Mouse (Mus musculus) midbrain, embryonic 10.5 days (tissue): ENCODE data around the gene Cst6. TPM values are rescaled to one million over a fixed set of nuclear protein-coding genes. Genes with fewer than 3 reads are reported as not detected.

Experiments
- DNase-seq: peaks from one replicate; pipeline ENCODE4 v3.0.0-alpha.2; 2017; ENCODE audit warnings: low spot score
- H3K27ac ChIP-seq: fragments of 300-500 bp; sonication (generic); replicated peaks from 2 replicates; pipeline ENCODE4 v1.5.1; 2016; ENCODE audit warnings: mild to moderate bottlenecking
- H3K27me3 ChIP-seq: fragments of 300-500 bp; sonication (generic); 2 replicates; pipeline ENCODE4 v1.6.1; 2016; ENCODE audit warnings: low read depth, mild to moderate bottlenecking; ENCODE audit not compliant: poor library complexity, severe bottlenecking
- H3K36me3 ChIP-seq: fragments of 300-500 bp; sonication (generic); 2 replicates; pipeline ENCODE4 v1.6.1; 2016; ENCODE audit warnings: mild to moderate bottlenecking, moderate library complexity
- H3K4me1 ChIP-seq: fragments of 300-500 bp; sonication (generic); 2 replicates; pipeline ENCODE4 v1.6.1; 2016
- H3K4me3 ChIP-seq: fragments of 300-500 bp; sonication (generic); 2 replicates; pipeline ENCODE4 v1.5.1; 2016; ENCODE audit warnings: mild to moderate bottlenecking, moderate library complexity
- H3K9me3 ChIP-seq: fragments of 300-500 bp; sonication (generic); replicated peaks from 2 replicates; pipeline ENCODE4 v1.6.1; 2016; ENCODE audit warnings: mild to moderate bottlenecking
- WGBS: fragments of 180-500 bp; shearing (Covaris S2); methylation state at CpG from one replicate; pipeline ENCODE4 v1.1.7; 2016; 5-methylcytosine and 5-hydroxymethylcytosine counted together
- polyA plus RNA-seq: library from polyadenylated mRNA; unstranded; fragments of >200 nt; fragmentation: Nextera tagmentation; extraction: Ambion mirVana; gene quantifications from 2 replicates; pipeline ENCODE4 v1.2.1, GENCODE M21; 2016

The Cst6 gene
- polyA plus RNA-seq, 1 experiment from 2014 or later = 0.67 TPM

GRCm38 (mm10) chr19:5372724-5373123 lies 23.4 kb upstream of the Cst6 start:
- Histone ChIP-seq H3K27ac (no peak overlapping the region), H3K4me3 (no peak overlapping the region), H3K4me1 (peaks cover 11% of the 10 kb centered on the region), H3K27me3 (no peaks in the 10 kb centered on the region), H3K9me3 (no peaks in the 10 kb centered on the region), H3K36me3 (peaks cover 87% of the 10 kb centered on the region)
- 91% methylated on average over 7 of the region's 7 CpGs for WGBS
- DNase-seq = no peak

- no peak overlapping the region for H3K4me3 ChIP-seq
- H3K36me3 ChIP-seq = peaks cover 72% of the 10 kb centered on the region
- no peaks in the 10 kb centered on the region for H3K27me3 ChIP-seq
- H3K9me3 ChIP-seq = no peaks in the 10 kb centered on the region
- 94% methylated on average over 3 of the region's 3 CpGs for WGBS
- DNase-seq = no peak
- H3K27ac ChIP-seq = no peak overlapping the region
- H3K4me1 ChIP-seq = peaks cover 17% of the 10 kb centered on the region
Observed at GRCm38 (mm10) chr19:5370932-5371331, 21.6 kb upstream of the Cst6 start.

GRCm38 (mm10) chr19:5367455-5367854 lies 18.1 kb upstream of the Cst6 start:
- Histone ChIP-seq H3K27ac (peak overlapping the region; percentile 99), H3K36me3 (peaks cover 71% of the 10 kb centered on the region), H3K9me3 (no peaks in the 10 kb centered on the region), H3K4me3 (peak overlapping the region; percentile 86), H3K4me1 (peaks cover 29% of the 10 kb centered on the region), H3K27me3 (no peaks in the 10 kb centered on the region)
- DNase-seq = no peak
- WGBS = 11% methylated on average over 11 of the region's 11 CpGs

- under 1% methylated on average over 33 of the region's 33 CpGs for WGBS
- DNase-seq = no peak
- H3K36me3 ChIP-seq = peaks cover 66% of the 10 kb centered on the region
Observed at GRCm38 (mm10) chr19:5367053-5367359, 17.6 kb upstream of the Cst6 start, which contains the start of gene Banf1. Gene Banf1, minus strand, starts transcription at chr19:5367168.

GRCm38 (mm10) chr19:5366175-5367052 lies 17.0 kb upstream of the Cst6 start, which contains the start of gene Eif1ad:
Gene Eif1ad, plus strand, starts transcription at chr19:5366741.
- Histone ChIP-seq H3K36me3 (peaks cover 61% of the 10 kb centered on the region), H3K4me1 (peaks cover 29% of the 10 kb centered on the region), H3K4me3 (peak within 1 kb of the TSS; percentile 86), H3K27me3 (no peaks in the 10 kb centered on the region), H3K27ac (peak within 1 kb of the TSS; percentile 99), H3K9me3 (no peaks in the 10 kb centered on the region)
- DNase-seq = peak; percentile 99
- under 1% methylated on average over 92 of the region's 92 CpGs for WGBS

More at GRCm38 (mm10) chr19:5367053-5367359, 17.6 kb upstream of the Cst6 start, which contains the start of gene Banf1:
- peaks cover 29% of the 10 kb centered on the region for H3K4me1 ChIP-seq
- no peaks in the 10 kb centered on the region for H3K27me3 ChIP-seq
- H3K9me3 ChIP-seq = no peaks in the 10 kb centered on the region
- peak within 1 kb of the TSS; percentile 99 for H3K27ac ChIP-seq
- peak within 1 kb of the TSS; percentile 86 for H3K4me3 ChIP-seq

GRCm38 (mm10) chr19:5365751-5366150 lies 16.4 kb upstream of the Cst6 start:
- no peaks in the 10 kb centered on the region for H3K27me3 ChIP-seq
- 20% methylated on average over 11 of the region's 11 CpGs for WGBS
- peak overlapping the region; percentile 86 for H3K4me3 ChIP-seq
- DNase-seq = no peak
- H3K4me1 ChIP-seq = peaks cover 29% of the 10 kb centered on the region
- H3K36me3 ChIP-seq = peaks cover 54% of the 10 kb centered on the region
- no peaks in the 10 kb centered on the region for H3K9me3 ChIP-seq
- peak overlapping the region; percentile 99 for H3K27ac ChIP-seq

GRCm38 (mm10) chr19:5364124-5364523 lies 14.8 kb upstream of the Cst6 start:
- 97% methylated on average over 2 of the region's 2 CpGs for WGBS
- no peak overlapping the region for H3K4me3 ChIP-seq
- H3K27me3 ChIP-seq = no peaks in the 10 kb centered on the region
- H3K36me3 ChIP-seq = peaks cover 42% of the 10 kb centered on the region
- H3K4me1 ChIP-seq = peaks cover 29% of the 10 kb centered on the region
- no peaks in the 10 kb centered on the region for H3K9me3 ChIP-seq
- no peak overlapping the region for H3K27ac ChIP-seq
- DNase-seq = no peak

GRCm38 (mm10) chr19:5362186-5362585 lies 12.8 kb upstream of the Cst6 start:
- Histone ChIP-seq H3K36me3 (peaks cover 29% of the 10 kb centered on the region), H3K27ac (no peak overlapping the region), H3K4me1 (peaks cover 13% of the 10 kb centered on the region), H3K4me3 (no peak overlapping the region), H3K9me3 (no peaks in the 10 kb centered on the region), H3K27me3 (no peaks in the 10 kb centered on the region)
- 89% methylated on average over 2 of the region's 2 CpGs for WGBS
- no peak for DNase-seq

GRCm38 (mm10) chr19:5356080-5356479 lies 6.7 kb upstream of the Cst6 start:
- Histone ChIP-seq H3K4me1 (no peaks in the 10 kb centered on the region), H3K9me3 (no peaks in the 10 kb centered on the region), H3K27ac (no peak overlapping the region), H3K4me3 (no peak overlapping the region), H3K36me3 (peaks cover 4% of the 10 kb centered on the region; the same call in 1 of the 2 replicates), H3K27me3 (no peaks in the 10 kb centered on the region)
- no peak for DNase-seq
- no CpG with 5 or more reads among the region's 1 CpGs for WGBS

- no peaks in the 10 kb centered on the region for H3K9me3 ChIP-seq
- no peak for DNase-seq
- H3K36me3 ChIP-seq = no peaks in the 10 kb centered on the region
- 94% methylated on average over 2 of the region's 2 CpGs for WGBS
- H3K4me1 ChIP-seq = peaks cover 8% of the 10 kb centered on the region
- H3K27me3 ChIP-seq = peaks cover 19% of the 10 kb centered on the region
- no peak overlapping the region for H3K4me3 ChIP-seq
- no peak overlapping the region for H3K27ac ChIP-seq
Observed at GRCm38 (mm10) chr19:5353609-5354008, 4.2 kb upstream of the Cst6 start.

- Histone ChIP-seq H3K27ac (peak overlapping the region; percentile 72), H3K4me3 (peak overlapping the region; percentile 55), H3K36me3 (no peaks in the 10 kb centered on the region), H3K9me3 (no peaks in the 10 kb centered on the region), H3K27me3 (peaks cover 19% of the 10 kb centered on the region), H3K4me1 (peaks cover 9% of the 10 kb centered on the region)
- peak; percentile 31 for DNase-seq
- WGBS = 6% methylated on average over 34 of the region's 34 CpGs
Observed at GRCm38 (mm10) chr19:5348526-5349501, 560 bp downstream of the Cst6 start.

- Histone ChIP-seq H3K27me3 (peaks cover 19% of the 10 kb centered on the region), H3K36me3 (no peaks in the 10 kb centered on the region), H3K4me1 (peaks cover 9% of the 10 kb centered on the region), H3K27ac (no peak overlapping the region; the same call in 1 of the 2 replicates), H3K9me3 (no peaks in the 10 kb centered on the region), H3K4me3 (no peak overlapping the region)
- WGBS = 80% methylated on average over 6 of the region's 6 CpGs
- no peak for DNase-seq
Observed at GRCm38 (mm10) chr19:5348064-5348463, 1.3 kb downstream of the Cst6 start.
